Mouse (Mus musculus) heart, postnatal 0 days (tissue): ENCODE measurements around the gene Jarid2.

Source experiments
- CTCF ChIP-seq: IDR thresholded peaks from 2 replicates; pipeline ENCODE4 v1.5.1; 2016; ENCODE audit warnings: antibody characterized with exemption, control low read depth, low read depth
- EP300 ChIP-seq: IDR thresholded peaks from 2 replicates; pipeline ENCODE4 v1.6.1; 2016; ENCODE audit warnings: antibody characterized with exemption, low read depth

- no peak for TF ChIP-seq EP300
- TF ChIP-seq CTCF, result no peak
Observed at GRCm38 (mm10) chr13:44733036-44733372, 3.7 kb downstream of the Jarid2 start.
